Mouse (Mus musculus): Measurements from ENCODE around the gene Nuak2. TPM values are rescaled to one million over a fixed set of nuclear protein-coding genes. Genes with fewer than 3 reads are reported as not detected.
"Not testable (repeated sequence)": the region's sequence is repeated elsewhere in the genome, so short reads cannot be mapped to it uniquely, and the experiment has no call there.

The Nuak2 gene
- polyA plus RNA-seq, 1 experiment, result 20.0 TPM

DNA sequence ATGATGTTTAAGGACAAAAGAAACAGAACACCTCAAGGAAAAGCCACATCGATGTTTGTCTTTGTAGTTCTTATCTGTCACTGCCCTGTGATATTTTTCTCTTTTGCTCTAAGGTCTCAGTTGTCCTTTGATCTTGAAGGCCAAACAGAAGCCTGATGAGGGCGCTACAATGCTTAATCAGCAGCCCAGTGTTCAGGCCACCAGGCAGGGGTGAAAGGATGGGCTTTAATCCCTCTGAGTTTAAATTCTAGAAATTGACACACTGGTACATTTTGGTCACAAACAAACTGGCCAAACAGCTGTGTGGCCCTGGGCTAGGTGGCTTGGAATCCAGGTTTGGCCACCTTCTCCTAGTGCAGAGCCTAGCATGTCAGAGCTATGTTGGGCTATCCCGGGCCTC lies 39.2 kb upstream of the Nuak2 start:
- H3K4me1 ChIP-seq (ENCODE audit: control insufficient read depth, insufficient read depth, low read length), result peaks cover 5% of the 10 kb centered on the region
- no peak overlapping the region for H3K27ac ChIP-seq (ENCODE audit: insufficient read depth, low read length)
- H3K27me3 ChIP-seq (ENCODE audit: control insufficient read depth, insufficient read depth, low read length, poor library complexity, severe bottlenecking), result no peaks in the 10 kb centered on the region

DNA sequence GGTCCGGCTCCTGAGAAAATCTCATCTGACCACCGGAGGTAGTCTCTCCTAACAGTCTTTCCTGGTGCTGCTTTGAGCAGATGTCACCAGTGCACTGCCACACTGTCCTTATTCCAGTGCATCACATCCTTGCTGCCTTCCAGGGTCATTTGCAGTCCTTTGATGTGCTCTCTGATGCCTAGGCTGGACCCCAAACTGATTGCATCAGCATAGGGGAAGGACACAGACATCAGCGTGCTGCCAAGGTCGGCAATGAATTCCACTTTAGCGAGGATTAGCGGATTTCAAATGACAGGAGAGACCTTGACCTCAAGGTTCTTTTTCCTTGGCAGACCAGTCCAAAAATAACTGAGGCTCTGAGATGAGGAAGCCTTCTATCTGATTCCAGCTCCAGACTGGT lies 38.8 kb upstream of the Nuak2 start:
- no peak overlapping the region for H3K4me3 ChIP-seq (ENCODE audit: low read depth, low read length)
- H3K36me3 ChIP-seq (ENCODE audit: control insufficient read depth, insufficient read depth, low read length, poor library complexity, severe bottlenecking), result no peaks in the 10 kb centered on the region
- H3K9me3 ChIP-seq (replicated peaks; ENCODE audit: control insufficient read depth, insufficient read depth, low read length, poor library complexity, severe bottlenecking), result no peaks in the 10 kb centered on the region
- H3K9ac ChIP-seq (ENCODE audit: low read depth, poor library complexity, severe bottlenecking), result no peak overlapping the region
- TF ChIP-seq CTCF (IDR thresholded peaks at IDR 0.05; ENCODE audit: low read depth, low read length) (no peak), EP300 (IDR thresholded peaks at IDR 0.05; ENCODE audit: insufficient read depth, low read depth, low read length) (no peak), POLR2A (IDR thresholded peaks at IDR 0.05; ENCODE audit: insufficient read depth, low read length) (no peak)
- H3K4me1 ChIP-seq (ENCODE audit: control insufficient read depth, insufficient read depth, low read length), result peaks cover 6% of the 10 kb centered on the region
- no peak overlapping the region for H3K27ac ChIP-seq (ENCODE audit: insufficient read depth, low read length)
- no peaks in the 10 kb centered on the region for H3K27me3 ChIP-seq (ENCODE audit: control insufficient read depth, insufficient read depth, low read length, poor library complexity, severe bottlenecking)

More for the DNA sequence above, 39.2 kb upstream of the Nuak2 start:
- Histone ChIP-seq H3K9me3 (replicated peaks; ENCODE audit: control insufficient read depth, insufficient read depth, low read length, poor library complexity, severe bottlenecking) (no peaks in the 10 kb centered on the region), H3K36me3 (ENCODE audit: control insufficient read depth, insufficient read depth, low read length, poor library complexity, severe bottlenecking) (no peaks in the 10 kb centered on the region), H3K4me3 (ENCODE audit: low read depth, low read length) (no peak overlapping the region), H3K9ac (ENCODE audit: low read depth, poor library complexity, severe bottlenecking) (no peak overlapping the region)
- TF ChIP-seq CTCF (IDR thresholded peaks at IDR 0.05; ENCODE audit: low read depth, low read length), result peak; percentile 26
- TF ChIP-seq EP300 (IDR thresholded peaks at IDR 0.05; ENCODE audit: insufficient read depth, low read depth, low read length), result no peak
- no peak for TF ChIP-seq POLR2A (IDR thresholded peaks at IDR 0.05; ENCODE audit: insufficient read depth, low read length)

DNA sequence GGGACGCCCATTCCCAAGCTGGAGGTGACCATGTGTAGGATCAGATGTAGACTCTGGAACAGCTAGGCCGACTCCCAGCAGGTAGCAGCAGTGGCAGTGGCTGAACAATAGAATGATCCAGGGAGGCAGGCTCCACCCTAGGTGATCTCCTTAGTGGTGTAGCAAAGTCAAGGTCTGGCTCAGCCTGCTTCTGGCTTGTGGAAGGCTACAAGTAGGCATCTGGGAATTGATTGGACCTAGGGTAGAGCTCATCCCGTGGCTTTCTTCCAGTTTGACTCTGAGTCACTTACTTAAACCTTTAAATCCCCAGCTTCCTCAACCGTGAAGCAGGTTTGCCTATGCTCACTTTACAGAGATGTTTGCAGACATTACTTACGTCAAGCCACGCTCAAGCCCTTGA lies 35.3 kb upstream of the Nuak2 start:
- H3K36me3 ChIP-seq (ENCODE audit: control insufficient read depth, insufficient read depth, low read length, poor library complexity, severe bottlenecking), result not testable (repeated sequence)

DNA sequence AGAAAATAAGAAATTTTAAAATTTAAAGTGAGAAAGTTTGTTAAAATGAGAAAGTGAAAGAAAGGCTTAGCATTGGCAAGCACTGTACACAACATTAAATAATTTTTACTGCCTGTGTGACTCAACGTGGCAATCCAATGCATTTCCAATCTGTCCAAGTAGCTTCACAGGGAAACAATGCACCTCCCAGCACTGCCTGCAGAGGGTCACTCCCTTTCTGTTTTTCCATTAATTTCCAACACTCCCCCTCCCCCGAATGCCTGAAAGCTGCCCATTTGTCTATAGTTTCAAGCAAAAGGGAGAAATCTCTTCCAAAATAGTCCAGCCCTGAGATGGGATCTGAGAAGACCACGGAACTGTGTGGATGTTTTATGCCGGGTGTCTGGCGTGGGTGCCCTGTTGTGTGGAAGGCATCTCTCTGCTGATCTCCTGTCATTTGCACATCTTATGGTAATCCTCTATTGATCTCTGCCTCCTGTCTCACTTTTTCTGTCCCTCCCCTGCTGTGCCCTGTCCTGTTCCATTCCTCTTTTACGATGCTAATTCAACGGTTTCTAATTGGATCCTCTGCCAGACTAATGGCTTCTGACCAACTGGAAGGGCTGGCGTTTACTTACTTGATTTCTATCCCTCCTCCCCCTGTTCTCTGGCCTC lies 34.3 kb upstream of the Nuak2 start:
- H3K4me1 ChIP-seq (ENCODE audit: control insufficient read depth, insufficient read depth, low read length), result peaks cover 9% of the 10 kb centered on the region
- H3K9ac ChIP-seq (ENCODE audit: low read depth, poor library complexity, severe bottlenecking), result no peak overlapping the region
- H3K27ac ChIP-seq (ENCODE audit: insufficient read depth, low read length), result peak overlapping the region; percentile 68
- H3K4me3 ChIP-seq (ENCODE audit: low read depth, low read length), result no peak overlapping the region
- no peaks in the 10 kb centered on the region for H3K36me3 ChIP-seq (ENCODE audit: control insufficient read depth, insufficient read depth, low read length, poor library complexity, severe bottlenecking)
- no peak for TF ChIP-seq CTCF (IDR thresholded peaks at IDR 0.05; ENCODE audit: low read depth, low read length)
- peak; percentile 59; the same call in 1 of the 2 replicates for TF ChIP-seq EP300 (IDR thresholded peaks at IDR 0.05; ENCODE audit: insufficient read depth, low read depth, low read length)
- TF ChIP-seq POLR2A (IDR thresholded peaks at IDR 0.05; ENCODE audit: insufficient read depth, low read length), result no peak
- no peaks in the 10 kb centered on the region for H3K27me3 ChIP-seq (ENCODE audit: control insufficient read depth, insufficient read depth, low read length, poor library complexity, severe bottlenecking)
- H3K9me3 ChIP-seq (replicated peaks; ENCODE audit: control insufficient read depth, insufficient read depth, low read length, poor library complexity, severe bottlenecking), result no peaks in the 10 kb centered on the region

More for the DNA sequence above, 35.3 kb upstream of the Nuak2 start:
- not testable (repeated sequence) for H3K4me1 ChIP-seq (ENCODE audit: control insufficient read depth, insufficient read depth, low read length); H3K4me3 ChIP-seq (ENCODE audit: low read depth, low read length); H3K9me3 ChIP-seq (replicated peaks; ENCODE audit: control insufficient read depth, insufficient read depth, low read length, poor library complexity, severe bottlenecking); H3K27me3 ChIP-seq (ENCODE audit: control insufficient read depth, insufficient read depth, low read length, poor library complexity, severe bottlenecking); H3K9ac ChIP-seq (ENCODE audit: low read depth, poor library complexity, severe bottlenecking)
- peak overlapping the region; percentile 66; the same call in 1 of the 2 replicates for H3K27ac ChIP-seq (ENCODE audit: insufficient read depth, low read length)
- peak; percentile 63; the same call in 1 of the 2 replicates for TF ChIP-seq EP300 (IDR thresholded peaks at IDR 0.05; ENCODE audit: insufficient read depth, low read depth, low read length)

GRCm38 (mm10) chr1:132282177-132282536 lies 33.8 kb upstream of the Nuak2 start:
- no peak overlapping the region for H3K9ac ChIP-seq (ENCODE audit: low read depth, poor library complexity, severe bottlenecking)
- H3K27ac ChIP-seq (ENCODE audit: insufficient read depth, low read length), result peak overlapping the region; percentile 68
- H3K4me3 ChIP-seq (ENCODE audit: low read depth, low read length), result no peak overlapping the region
- H3K36me3 ChIP-seq (ENCODE audit: control insufficient read depth, insufficient read depth, low read length, poor library complexity, severe bottlenecking), result no peaks in the 10 kb centered on the region
- H3K27me3 ChIP-seq (ENCODE audit: control insufficient read depth, insufficient read depth, low read length, poor library complexity, severe bottlenecking), result no peaks in the 10 kb centered on the region
- H3K9me3 ChIP-seq (replicated peaks; ENCODE audit: control insufficient read depth, insufficient read depth, low read length, poor library complexity, severe bottlenecking), result no peaks in the 10 kb centered on the region
- H3K4me1 ChIP-seq (ENCODE audit: control insufficient read depth, insufficient read depth, low read length), result peaks cover 11% of the 10 kb centered on the region
- no peak for TF ChIP-seq CTCF (IDR thresholded peaks at IDR 0.05; ENCODE audit: low read depth, low read length)

DNA sequence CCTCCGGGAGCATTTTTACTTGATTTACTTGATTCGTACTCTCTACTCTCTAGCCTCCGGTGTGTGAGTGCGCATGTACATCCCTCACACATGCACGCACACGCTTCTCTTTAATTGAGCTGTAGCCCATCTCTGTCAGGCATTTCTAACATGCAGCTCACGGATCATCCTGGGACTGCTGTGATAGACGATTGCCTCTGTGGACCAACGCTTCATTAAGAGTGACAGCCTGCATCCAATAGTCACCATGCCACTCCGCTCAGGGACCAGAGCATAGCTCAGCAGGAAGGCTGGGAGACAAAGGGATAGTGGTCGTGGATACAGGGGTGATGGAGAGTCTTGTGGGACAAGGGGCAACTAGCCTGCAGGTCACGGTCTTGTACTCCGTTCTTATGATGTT lies 32.9 kb upstream of the Nuak2 start:
- H3K4me1 ChIP-seq (ENCODE audit: control insufficient read depth, insufficient read depth, low read length), result peaks cover 15% of the 10 kb centered on the region
- H3K27me3 ChIP-seq (ENCODE audit: control insufficient read depth, insufficient read depth, low read length, poor library complexity, severe bottlenecking), result no peaks in the 10 kb centered on the region
- H3K9me3 ChIP-seq (replicated peaks; ENCODE audit: control insufficient read depth, insufficient read depth, low read length, poor library complexity, severe bottlenecking), result no peaks in the 10 kb centered on the region
- H3K36me3 ChIP-seq (ENCODE audit: control insufficient read depth, insufficient read depth, low read length, poor library complexity, severe bottlenecking), result no peaks in the 10 kb centered on the region
- no peak overlapping the region for H3K27ac ChIP-seq (ENCODE audit: insufficient read depth, low read length)
- no peak overlapping the region for H3K9ac ChIP-seq (ENCODE audit: low read depth, poor library complexity, severe bottlenecking)
- TF ChIP-seq EP300 (IDR thresholded peaks at IDR 0.05; ENCODE audit: insufficient read depth, low read depth, low read length), result no peak
- no peak for TF ChIP-seq CTCF (IDR thresholded peaks at IDR 0.05; ENCODE audit: low read depth, low read length)
- no peak for TF ChIP-seq POLR2A (IDR thresholded peaks at IDR 0.05; ENCODE audit: insufficient read depth, low read length)
- H3K4me3 ChIP-seq (ENCODE audit: low read depth, low read length), result no peak overlapping the region
